Mouse (Mus musculus): ENCODE measurements around the gene Thrb.

DNA sequence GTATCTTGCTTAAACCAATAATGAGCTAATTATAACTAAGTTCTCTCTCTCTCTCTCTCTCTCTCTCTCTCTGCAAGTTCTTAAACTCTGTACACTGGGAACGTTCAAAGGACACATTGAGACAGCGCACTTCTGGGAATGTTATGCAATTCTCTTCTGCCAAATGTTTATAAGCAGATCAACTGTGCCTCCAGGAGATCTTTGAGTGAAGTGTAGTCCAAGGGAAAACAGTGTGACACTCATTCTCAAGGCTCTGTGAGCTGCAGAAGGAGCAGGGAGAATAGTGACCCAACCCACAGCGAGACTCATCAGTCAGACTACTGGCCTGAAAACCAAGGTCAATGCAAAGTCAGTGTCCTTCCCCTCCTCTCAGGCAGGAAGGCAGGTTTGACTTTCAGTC is 87.9 kb downstream of the Thrb start:
- TF ChIP-seq CTCF (IDR thresholded peaks at IDR 0.05; ENCODE audit: borderline replicate concordance, insufficient read depth, low read depth, low read length) (no peak), POLR2A (IDR thresholded peaks at IDR 0.05; ENCODE audit: borderline replicate concordance, insufficient read depth, low read length) (no peak)
